Mouse (Mus musculus) right cerebral cortex, adult 18-20 months (tissue): Measurements from ENCODE around the gene Dach1.

Experiments used
- DNase-seq: peaks from one replicate; pipeline ENCODE4 v3.0.0; 2022; ENCODE audit warnings: mixed read lengths

Gene Dach1

GRCm38 (mm10) chr14:98023540-98023939, 146.0 kb downstream of the Dach1 start:
- no peak for DNase-seq

GRCm38 (mm10) chr14:98014053-98014452, 155.5 kb downstream of the Dach1 start:
- DNase-seq: no peak

- no peak for DNase-seq
These were observed 161.1 kb downstream of the Dach1 start for GRCm38 (mm10) chr14:98008501-98008900.

GRCm38 (mm10) chr14:98002021-98002680, 167.4 kb downstream of the Dach1 start:
- DNase-seq: no peak

- DNase-seq: no peak
These were observed 171.0 kb downstream of the Dach1 start for GRCm38 (mm10) chr14:97998584-97998983.

- no peak for DNase-seq
These were observed 186.3 kb downstream of the Dach1 start for GRCm38 (mm10) chr14:97983251-97983650.

GRCm38 (mm10) chr14:97982676-97983075, 186.9 kb downstream of the Dach1 start:
- DNase-seq: no peak

GRCm38 (mm10) chr14:97980879-97981278, 188.7 kb downstream of the Dach1 start:
- DNase-seq: no peak

GRCm38 (mm10) chr14:97976091-97976490, 193.5 kb downstream of the Dach1 start:
- no peak for DNase-seq

- DNase-seq: no peak
These were observed 194.1 kb downstream of the Dach1 start for GRCm38 (mm10) chr14:97975447-97975846.

GRCm38 (mm10) chr14:97964543-97965069, 205.0 kb downstream of the Dach1 start:
- no peak for DNase-seq

- DNase-seq: no peak
These were observed 205.9 kb downstream of the Dach1 start for GRCm38 (mm10) chr14:97963624-97964023.

- no peak for DNase-seq
These were observed 213.2 kb downstream of the Dach1 start for GRCm38 (mm10) chr14:97956356-97956755.

- no peak for DNase-seq
These were observed 224.1 kb downstream of the Dach1 start for GRCm38 (mm10) chr14:97945471-97945870.

GRCm38 (mm10) chr14:97944643-97945268, 224.8 kb downstream of the Dach1 start:
- no peak for DNase-seq

GRCm38 (mm10) chr14:97942361-97942760, 227.2 kb downstream of the Dach1 start:
- DNase-seq: no peak

- no peak for DNase-seq
These were observed 272.9 kb downstream of the Dach1 start for GRCm38 (mm10) chr14:97896622-97897021.

- DNase-seq: no peak
These were observed 287.6 kb downstream of the Dach1 start for GRCm38 (mm10) chr14:97881976-97882375.

GRCm38 (mm10) chr14:97871001-97871400, 298.6 kb downstream of the Dach1 start:
- DNase-seq: no peak

GRCm38 (mm10) chr14:97858384-97858783, 311.2 kb downstream of the Dach1 start:
- no peak for DNase-seq

- no peak for DNase-seq
These were observed 312.3 kb downstream of the Dach1 start for GRCm38 (mm10) chr14:97857276-97857675.

GRCm38 (mm10) chr14:97855345-97855744, 314.2 kb downstream of the Dach1 start:
- DNase-seq: no peak

GRCm38 (mm10) chr14:97850486-97850885, 319.1 kb downstream of the Dach1 start:
- DNase-seq: no peak

- no peak for DNase-seq
These were observed 321.9 kb downstream of the Dach1 start for GRCm38 (mm10) chr14:97847641-97848040.
